Mouse (Mus musculus): Measurements from ENCODE around the gene Olfr479.
"Not testable (repeated sequence)": the region's sequence is repeated elsewhere in the genome, so short reads cannot be mapped to it uniquely, and the experiment has no call there.

Gene Olfr479

GRCm38 (mm10) chr7:108050393-108050792 lies at the start of gene Olfr479:
Gene Olfr479 (plus strand): TSS chr7:108050693.
- no peak for DNase-seq (ENCODE audit: low spot score in 2 of 2)

GRCm38 (mm10) chr7:108014256-108014655 lies 36.2 kb upstream of the Olfr479 start:
- not testable (repeated sequence) for DNase-seq (ENCODE audit: low spot score in 2 of 2)

- DNase-seq (ENCODE audit: low spot score in 2 of 2) = no peak
Observed at GRCm38 (mm10) chr7:108033889-108034288, 16.6 kb upstream of the Olfr479 start, which contains the start of gene Olfr478. Gene Olfr478 (minus strand): TSS chr7:108033989.

- no peak for DNase-seq (ENCODE audit: low spot score in 2 of 2)
Observed at GRCm38 (mm10) chr7:108067246-108067645, 16.8 kb downstream of the Olfr479 start, which contains the start of gene Olfr480. Gene Olfr480 (minus strand): TSS chr7:108067346.

- no peak for DNase-seq (ENCODE audit: low spot score in 2 of 2)
Observed at GRCm38 (mm10) chr7:108079555-108079954, 29.1 kb downstream of the Olfr479 start, which contains the start of gene Olfr481. Gene Olfr481 (plus strand): TSS chr7:108079855.

GRCm38 (mm10) chr7:108097486-108097885 lies 47.0 kb downstream of the Olfr479 start, which contains the start of gene Olfr482:
Gene Olfr482 (minus strand): TSS chr7:108097586.
- no peak for DNase-seq (ENCODE audit: low spot score in 2 of 2)

GRCm38 (mm10) chr7:108100549-108100948 lies 50.1 kb downstream of the Olfr479 start, which contains the start of gene Olfr483:
Gene Olfr483 (plus strand): TSS chr7:108100849.
- no peak for DNase-seq (ENCODE audit: low spot score in 2 of 2)
